Comparison of ENCODE assay signal across 25 mouse cellular contexts in genomic region chr11:54690171-54690570, GRCm38 (mm10).
DNase-seq lines count a peak whose midpoint lies in the region; ATAC-seq and TF ChIP-seq lines count a peak whose summit lies in the region.
"Had no signal": no experiment of that assay in that cellular context is flagged by ENCODE, and none has a peak within 500 bp of the region (broad histone marks: within the 10 kb centered on the region; RNA-seq: fewer than 3 reads in every experiment).

No protein-coding gene starts in this region.

- no peaks in the 10 kb centered on the region for H3K27me3 ChIP-seq in lung, postnatal 0 days (replicated peaks; ENCODE audit: insufficient read depth, low read length)
- H3K27me3 ChIP-seq: CH12.LX; embryonic facial prominence, embryonic 12.5 days; forebrain, embryonic 13.5 days; forebrain, embryonic 15.5 days; Patski had no signal

- WGBS in lung, postnatal 0 days, result 74% methylated on average over 4 of the region's 4 CpGs
- WGBS in macrophage (ENCODE audit: missing documents), result 86% methylated on average over 4 of the region's 4 CpGs

- DNase-seq in heart, adult 11 months, result peak; percentile 94
- no peak for DNase-seq in heart, postnatal 4 days
- DNase-seq in lung, postnatal 36 days, result peak; percentile 10
- no peak for DNase-seq in lung, postnatal 0 days (ENCODE audit: low spot score)
- DNase-seq: adrenal gland, adult 2 months; adrenal gland, postnatal 10 days; adrenal gland, postnatal 25 days; B cell, adult 2 months; cerebellum, adult 11-12 months; cerebellum, adult 2 months; cerebellum, adult 9-10 months; cerebellum, postnatal 10 days; cerebellum, postnatal 25 days; forebrain, postnatal 0 days had no signal

- no peak for TF ChIP-seq CTCF in lung, postnatal 0 days (IDR thresholded peaks at IDR 0.05)

- H3K9ac ChIP-seq in lung, postnatal 0 days (replicated peaks; ENCODE audit: low read depth), result no peak overlapping the region
- H3K9ac ChIP-seq: embryonic facial prominence, embryonic 12.5 days; forebrain, embryonic 13.5 days; forebrain, embryonic 15.5 days; forebrain, postnatal 0 days had no signal

- H3K4me2 ChIP-seq in lung, postnatal 0 days (replicated peaks; ENCODE audit: low read depth, low read length), result no peak overlapping the region
- H3K4me2 ChIP-seq: embryonic facial prominence, embryonic 12.5 days; forebrain, embryonic 13.5 days; forebrain, embryonic 15.5 days had no signal

- peaks cover 19% of the 10 kb centered on the region for H3K36me3 ChIP-seq in lung, postnatal 0 days (ENCODE audit: insufficient read depth, low read length)
- H3K36me3 ChIP-seq in macrophage (ENCODE audit: inconsistent target), result peaks cover 43% of the 10 kb centered on the region

- ATAC-seq in lung, postnatal 0 days, result no peak
- no peak for ATAC-seq in monocyte, adult 5-6 weeks (replicated peaks; ENCODE audit: insufficient number of reproducible peaks, low FRiP score, low TSS enrichment, poor library complexity, severe bottlenecking)
- ATAC-seq: activated CD4-positive, CD25-positive, alpha-beta regulatory T cell, adult 4 months; CD4-positive, CD25-positive, alpha-beta regulatory T cell, adult 4 months; forebrain, embryonic 13.5 days; forebrain, embryonic 15.5 days; forebrain, postnatal 0 days; Patski had no signal

- H3K27ac ChIP-seq in lung, postnatal 0 days (ENCODE audit: low read length), result no peak overlapping the region
- peak overlapping the region; percentile 79 for H3K27ac ChIP-seq in macrophage
- H3K27ac ChIP-seq: embryonic facial prominence, embryonic 10.5 days; embryonic facial prominence, embryonic 12.5 days; forebrain, embryonic 13.5 days; forebrain, embryonic 15.5 days had no signal

- no peak for TF ChIP-seq EP300 in lung, postnatal 0 days (IDR thresholded peaks at IDR 0.05)

- no peaks in the 10 kb centered on the region for H3K4me1 ChIP-seq in lung, postnatal 0 days (ENCODE audit: insufficient read depth, low read depth, low read length)
- H3K4me1 ChIP-seq: forebrain, embryonic 13.5 days; forebrain, embryonic 15.5 days had no signal

- no peak overlapping the region for H3K4me3 ChIP-seq in lung, postnatal 0 days (ENCODE audit: low read depth, low read length)
- no peak overlapping the region for H3K4me3 ChIP-seq in macrophage (ENCODE audit: inconsistent target)
- H3K4me3 ChIP-seq: embryonic facial prominence, embryonic 10.5 days; embryonic facial prominence, embryonic 12.5 days; forebrain, embryonic 13.5 days; forebrain, embryonic 15.5 days had no signal

- H3K79me2 ChIP-seq in macrophage (ENCODE audit: inconsistent target), result peaks cover 26% of the 10 kb centered on the region

- H3K9me3 ChIP-seq in lung, postnatal 0 days (ENCODE audit: low read length), result no peaks in the 10 kb centered on the region
- H3K9me3 ChIP-seq: embryonic facial prominence, embryonic 10.5 days; embryonic facial prominence, embryonic 12.5 days; forebrain, embryonic 13.5 days; forebrain, embryonic 15.5 days; G1E had no signal

Comparison
In these comparisons a context has a peak if more than half of its experiments do, and no peak if none do; other contexts are left out.
1. DNase-seq: peak in heart, adult 11 months (single experiment) and lung, postnatal 36 days (single experiment); none in heart, postnatal 4 days (single experiment) and lung, postnatal 0 days (single experiment).